Mouse (Mus musculus): ENCODE data around the gene Scrn3.

GRCm38 (mm10) chr2:73264611-73265195, 47.7 kb upstream of the Scrn3 start:
- TF ChIP-seq CTCF (IDR thresholded peaks at IDR 0.05; ENCODE audit: low read depth, low read length) (no peak), GATA1 (IDR thresholded peaks at IDR 0.05; ENCODE audit: borderline replicate concordance, low read length) (no peak), POLR2AphosphoS5 (IDR thresholded peaks at IDR 0.05; ENCODE audit: insufficient replicate concordance, low read depth, low read length) (no peak)

Data from G1E (cell line).